Mouse (Mus musculus): ENCODE results near the gene Fgf4.
A peak's percentile ranks its signal among the peaks of the same experiment; 100 is the strongest.
"Not testable (repeated sequence)": the region's sequence is repeated elsewhere in the genome, so short reads cannot be mapped to it uniquely, and the experiment has no call there.

Fgf4 gene

GRCm38 (mm10) chr7:144867161-144867560 lies 20.0 kb downstream of the Fgf4 start:
- DNase-seq (ENCODE audit: low spot score), result no peak

DNA sequence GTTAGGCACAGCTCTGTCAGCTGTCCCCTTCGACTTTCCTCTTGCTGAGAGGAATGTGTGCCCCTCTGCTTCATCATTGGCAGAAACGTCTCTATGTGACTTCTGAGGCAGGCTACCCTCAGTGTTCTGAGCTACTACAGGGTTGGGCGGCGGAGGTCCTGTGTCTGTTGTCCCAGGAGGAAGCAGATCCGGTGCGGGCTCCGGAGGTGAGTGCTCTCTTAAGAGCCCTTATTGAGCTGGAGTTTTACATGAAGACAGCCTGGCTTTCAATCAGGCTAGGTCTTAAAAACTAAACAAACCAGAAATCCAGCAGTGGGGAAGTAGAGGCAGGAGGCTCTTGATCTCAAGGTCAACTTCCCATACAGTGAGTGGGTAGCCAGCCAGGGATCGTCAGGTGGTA lies 20.4 kb downstream of the Fgf4 start:
- no peak for DNase-seq (ENCODE audit: low spot score)

- DNase-seq (ENCODE audit: low spot score), result no peak
These were observed 25.3 kb downstream of the Fgf4 start for GRCm38 (mm10) chr7:144872420-144872819.

DNA sequence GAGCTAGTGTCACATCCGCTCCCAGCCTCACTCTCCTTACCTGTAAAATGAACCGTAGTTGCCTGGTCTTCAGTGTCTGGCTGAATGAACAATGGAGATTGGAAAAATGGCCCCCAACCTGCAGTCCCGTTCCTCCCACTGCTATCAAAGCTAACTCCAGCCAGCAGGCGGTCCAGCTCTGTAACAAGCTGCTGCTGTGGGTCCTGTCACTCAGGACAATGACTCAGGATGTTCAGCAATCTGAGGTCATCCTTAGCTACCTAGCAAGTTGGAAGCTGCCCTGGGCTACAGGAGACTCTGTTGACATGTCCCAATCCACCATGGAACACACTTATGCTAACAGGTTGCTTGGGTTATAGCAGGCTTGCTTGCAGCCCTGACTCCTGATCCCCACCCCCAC lies 26.0 kb downstream of the Fgf4 start:
- no peak for DNase-seq (ENCODE audit: low spot score)

DNA sequence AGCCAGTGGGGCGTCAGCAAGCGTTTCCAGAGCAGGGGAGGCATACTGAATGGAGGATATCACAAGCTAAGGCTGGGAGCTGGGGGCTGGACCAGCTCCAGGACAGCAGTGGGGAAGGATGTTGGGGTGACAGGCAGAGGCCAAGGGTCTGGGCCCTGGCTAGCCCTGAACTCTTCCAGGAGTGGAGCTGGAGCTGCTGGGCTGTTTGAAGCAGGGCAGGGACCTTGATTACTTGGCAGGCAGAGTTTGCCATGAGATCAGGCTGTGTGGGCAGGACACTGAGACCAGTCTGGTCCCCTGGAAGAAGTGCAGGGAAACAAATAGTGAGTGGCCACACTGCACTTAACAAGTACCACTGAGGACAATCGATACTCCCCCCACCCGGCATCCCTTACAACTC lies 27.1 kb downstream of the Fgf4 start:
- no peak for DNase-seq (ENCODE audit: low spot score)

GRCm38 (mm10) chr7:144878401-144878800 lies 31.2 kb downstream of the Fgf4 start:
- DNase-seq (ENCODE audit: low spot score), result no peak

GRCm38 (mm10) chr7:144883106-144883505 lies 35.9 kb downstream of the Fgf4 start:
- DNase-seq (ENCODE audit: low spot score), result no peak

GRCm38 (mm10) chr7:144887672-144888071 lies 40.5 kb downstream of the Fgf4 start:
- DNase-seq (ENCODE audit: low spot score), result no peak

DNA sequence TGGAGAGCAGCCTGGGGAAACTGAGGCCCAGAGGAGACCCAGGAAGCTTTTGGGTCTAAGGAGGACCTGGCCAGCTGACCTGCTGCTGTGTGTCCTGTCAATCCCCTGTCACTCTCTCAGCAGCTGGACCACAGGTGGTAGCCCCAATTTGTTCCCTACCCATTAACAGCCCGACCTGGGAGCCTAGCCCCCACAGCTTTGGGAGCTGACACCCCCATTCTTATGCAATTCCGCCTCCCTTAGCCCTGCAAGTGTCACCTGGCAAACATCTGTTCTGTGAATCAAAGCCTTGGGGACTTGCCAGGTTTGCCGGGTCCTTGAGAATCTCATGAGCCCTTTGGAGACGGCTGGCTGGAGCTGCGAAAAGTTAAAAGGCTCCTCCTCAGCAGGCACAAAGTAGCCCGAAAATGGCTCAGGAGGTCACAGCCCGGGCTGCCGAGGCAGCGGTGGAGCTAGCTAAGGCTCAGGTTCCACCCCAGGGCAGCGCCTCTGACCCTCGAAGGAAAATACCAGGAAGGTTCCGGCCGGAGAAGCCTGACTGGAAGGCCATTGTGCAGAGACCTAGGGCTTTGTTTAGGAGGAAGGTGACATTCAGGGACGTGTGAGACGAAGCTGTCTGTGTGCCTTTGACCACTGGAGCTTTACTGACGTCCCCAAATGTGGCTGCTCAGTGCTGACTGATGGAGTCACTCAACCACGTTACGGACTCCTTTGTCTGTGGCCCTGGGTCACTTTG lies 41.6 kb downstream of the Fgf4 start:
- no peak for DNase-seq (ENCODE audit: low spot score)

GRCm38 (mm10) chr7:144890661-144891060 lies 43.5 kb downstream of the Fgf4 start:
- not testable (repeated sequence) for DNase-seq (ENCODE audit: low spot score)

- DNase-seq (ENCODE audit: low spot score), result no peak
These were observed 44.7 kb downstream of the Fgf4 start for GRCm38 (mm10) chr7:144891863-144892262.

DNA sequence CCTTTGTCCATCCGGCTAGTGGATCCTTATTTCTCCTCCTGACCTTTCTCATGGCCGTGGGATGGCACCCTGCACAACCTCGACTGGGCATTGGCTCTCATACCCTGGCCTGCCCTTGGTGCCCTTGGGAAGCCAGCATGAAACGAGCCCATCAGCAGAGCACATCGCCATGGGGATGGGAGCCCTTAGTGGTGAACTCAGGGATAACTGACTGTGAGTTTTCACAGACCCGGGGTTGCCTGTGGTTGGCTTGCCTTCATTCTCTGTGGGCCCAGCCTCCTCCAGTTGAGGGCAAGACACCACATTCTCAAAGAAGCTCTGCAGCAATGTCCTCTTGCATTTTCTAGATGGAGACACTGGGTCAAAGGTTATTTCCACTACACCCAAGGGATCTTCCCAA lies 45.2 kb downstream of the Fgf4 start:
- DNase-seq (ENCODE audit: low spot score), result no peak

GRCm38 (mm10) chr7:144894191-144894590 lies 47.0 kb downstream of the Fgf4 start:
- no peak for DNase-seq (ENCODE audit: low spot score)

DNA sequence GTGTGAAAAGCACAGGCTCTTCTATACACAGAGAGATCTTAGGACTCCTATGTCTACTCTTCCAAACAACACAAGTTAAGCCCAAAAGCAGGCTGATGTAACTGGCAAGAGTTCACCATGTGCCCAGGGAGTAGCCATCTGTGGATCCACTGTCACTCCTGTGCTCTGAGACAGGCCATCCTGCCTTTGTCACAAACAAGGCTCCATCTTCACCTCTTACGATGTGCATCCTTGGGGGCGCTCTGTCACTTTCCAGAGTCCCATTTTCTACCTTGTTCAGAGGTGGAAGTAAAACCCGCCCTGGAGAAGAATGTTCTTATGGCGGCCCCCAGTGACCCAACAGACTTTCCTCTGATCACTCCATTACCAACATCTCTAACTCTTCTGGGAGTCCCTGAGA lies 47.5 kb downstream of the Fgf4 start:
- no peak for DNase-seq (ENCODE audit: low spot score)

GRCm38 (mm10) chr7:144895305-144896111 lies 48.3 kb downstream of the Fgf4 start:
- DNase-seq (ENCODE audit: low spot score), result peak; percentile 59

- no peak for DNase-seq (ENCODE audit: low spot score)
These were observed 49.4 kb downstream of the Fgf4 start, which contains the start of gene Fgf15 for GRCm38 (mm10) chr7:144896294-144897218. Gene Fgf15, plus strand, starts transcription at chr7:144896531.

GRCm38 (mm10) chr7:144898506-144898905 lies 51.3 kb downstream of the Fgf4 start:
- no peak for DNase-seq (ENCODE audit: low spot score)

- not testable (repeated sequence) for DNase-seq (ENCODE audit: low spot score)
These were observed 58.3 kb downstream of the Fgf4 start for GRCm38 (mm10) chr7:144905514-144905913.

DNA sequence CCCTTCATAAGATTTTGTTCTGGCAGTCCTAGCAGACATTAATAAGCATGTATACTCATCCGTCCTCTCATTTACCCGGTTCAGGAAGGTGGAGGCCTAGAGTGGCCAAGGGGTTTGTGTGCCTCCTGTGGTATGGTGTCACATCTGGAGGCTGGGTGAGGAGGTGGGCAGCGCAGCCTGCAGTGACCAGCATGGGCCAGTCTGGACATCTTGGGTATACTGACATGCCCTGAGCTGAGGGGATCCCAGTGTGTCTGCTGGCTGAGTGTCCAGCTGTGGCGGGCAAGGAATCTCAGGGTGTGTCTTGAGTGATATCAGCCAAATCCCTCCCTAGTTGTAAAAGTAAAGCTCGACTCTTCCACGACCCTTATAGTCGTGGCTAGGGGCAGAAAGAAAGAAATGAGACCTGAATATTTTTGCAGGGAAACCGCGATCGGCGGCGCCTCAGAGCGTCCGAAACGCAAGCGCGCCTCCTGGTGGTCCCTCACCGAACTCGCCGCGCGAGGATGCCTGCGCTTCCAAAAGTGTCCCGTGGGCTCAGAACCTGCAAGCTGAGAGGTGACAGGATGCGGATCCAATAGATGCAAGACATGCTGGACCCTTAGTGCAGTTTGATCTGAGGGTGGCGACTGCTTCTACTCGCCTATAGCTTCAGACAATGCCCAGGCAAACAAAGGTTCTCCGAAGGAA lies 59.7 kb downstream of the Fgf4 start:
- peak; percentile 58 for DNase-seq (ENCODE audit: low spot score)

GRCm38 (mm10) chr7:144907793-144908192 lies 60.6 kb downstream of the Fgf4 start:
- no peak for DNase-seq (ENCODE audit: low spot score)

GRCm38 (mm10) chr7:144908705-144909104 lies 61.5 kb downstream of the Fgf4 start:
- DNase-seq (ENCODE audit: low spot score), result no peak

GRCm38 (mm10) chr7:144911121-144911520 lies 64.0 kb downstream of the Fgf4 start:
- DNase-seq (ENCODE audit: low spot score), result no peak
